Mouse (Mus musculus): ENCODE data around the gene Th.

Th gene

GRCm38 (mm10) chr7:142931028-142931427 is at the start of gene Th:
TSS of gene Th (minus strand) at chr7:142931128.
- no peak for DNase-seq

- no peak for DNase-seq
Measured at GRCm38 (mm10) chr7:142968809-142969511, 38.0 kb upstream of the Th start, which contains the start of gene Ascl2. TSS of gene Ascl2 (minus strand) at chr7:142969264.

- no peak for DNase-seq
Measured at GRCm38 (mm10) chr7:142967884-142968808, 37.2 kb upstream of the Th start.

- no peak for DNase-seq
Measured at GRCm38 (mm10) chr7:142967414-142967883, 36.5 kb upstream of the Th start.

GRCm38 (mm10) chr7:142959752-142960151 is 28.8 kb upstream of the Th start:
- DNase-seq, result no peak

GRCm38 (mm10) chr7:142958817-142959216 is 27.9 kb upstream of the Th start:
- no peak for DNase-seq

- DNase-seq, result no peak
Measured at GRCm38 (mm10) chr7:142956018-142956417, 25.1 kb upstream of the Th start.

- no peak for DNase-seq
Measured at GRCm38 (mm10) chr7:142949568-142949967, 18.6 kb upstream of the Th start.

- no peak for DNase-seq
Measured at GRCm38 (mm10) chr7:142937631-142938030, 6.7 kb upstream of the Th start.

- no peak for DNase-seq
Measured at GRCm38 (mm10) chr7:142935708-142936107, 4.8 kb upstream of the Th start.

GRCm38 (mm10) chr7:142932469-142932868 is 1.5 kb upstream of the Th start:
- no peak for DNase-seq

- DNase-seq, result no peak
Measured at GRCm38 (mm10) chr7:142929516-142929915, 1.4 kb downstream of the Th start.

GRCm38 (mm10) chr7:142927293-142927692 is 3.6 kb downstream of the Th start:
- no peak for DNase-seq

- peak; percentile 39 to 75 for DNase-seq
Measured at GRCm38 (mm10) chr7:142918641-142919628, 12.0 kb downstream of the Th start.

- DNase-seq, result no peak
Measured at GRCm38 (mm10) chr7:142917659-142918058, 13.3 kb downstream of the Th start.

GRCm38 (mm10) chr7:142916178-142916577 is 14.8 kb downstream of the Th start:
- DNase-seq, result peak; percentile 41 to 51

GRCm38 (mm10) chr7:142911682-142912081 is 19.2 kb downstream of the Th start:
- DNase-seq, result no peak

- DNase-seq, result no peak
Measured at GRCm38 (mm10) chr7:142910104-142910503, 20.8 kb downstream of the Th start.

GRCm38 (mm10) chr7:142909622-142910021 is 21.3 kb downstream of the Th start:
- no peak for DNase-seq

GRCm38 (mm10) chr7:142905606-142906005 is 25.3 kb downstream of the Th start:
- no peak for DNase-seq

- DNase-seq, result no peak
Measured at GRCm38 (mm10) chr7:142904331-142904730, 26.6 kb downstream of the Th start.

- no peak for DNase-seq
Measured at GRCm38 (mm10) chr7:142902931-142903330, 28.0 kb downstream of the Th start.

- DNase-seq, result no peak
Measured at GRCm38 (mm10) chr7:142901774-142902173, 29.2 kb downstream of the Th start.

All from cerebellum, adult 18-20 months (tissue).